Mouse (Mus musculus) monocyte, adult 59 days (primary cell): ENCODE data around the gene Spred3. TPM values are rescaled to one million over a fixed set of nuclear protein-coding genes. Genes with fewer than 3 reads are reported as not detected.

Source experiments
- total RNA-seq, 2 experiments: library from RNA; stranded (reverse); gene quantifications; one replicate each; pipeline ENCODE4 v1.2.4; 2023

The Spred3 gene
- 1 to 10 TPM; 2.9 to 3.6 TPM for total RNA-seq

GRCm38 (mm10) chr7:29170066-29170754 is at the start of gene Spred3, which contains the start of gene Ggn:
Gene Spred3 (minus strand): TSS chr7:29170411.
Gene Ggn (plus strand): TSS chr7:29170210.

DNA sequence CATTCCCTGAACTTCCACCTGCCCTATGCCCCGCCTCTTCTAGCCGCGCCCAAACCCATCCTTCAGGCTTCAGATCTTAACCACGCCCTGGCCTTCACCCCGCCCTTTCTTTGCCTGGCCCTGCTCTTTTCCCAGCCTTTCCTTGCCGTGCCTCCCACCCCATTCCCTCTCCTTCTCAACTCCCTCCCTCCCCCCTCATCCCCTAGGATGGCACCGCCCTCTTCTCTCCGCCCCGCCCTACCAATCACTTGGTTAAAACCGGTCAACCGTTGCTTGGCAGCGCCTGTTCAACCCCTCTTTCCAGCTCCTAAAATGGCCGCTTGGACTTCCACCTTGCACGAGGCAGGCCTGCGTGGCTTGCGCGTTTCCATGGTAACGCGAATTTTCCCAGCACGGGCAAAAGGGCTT is 43.5 kb upstream of the Spred3 start, which contains the start of gene Catsperg1:
Gene Catsperg1 (minus strand): TSS at position 361 of the 408 bp plus-strand sequence.

DNA sequence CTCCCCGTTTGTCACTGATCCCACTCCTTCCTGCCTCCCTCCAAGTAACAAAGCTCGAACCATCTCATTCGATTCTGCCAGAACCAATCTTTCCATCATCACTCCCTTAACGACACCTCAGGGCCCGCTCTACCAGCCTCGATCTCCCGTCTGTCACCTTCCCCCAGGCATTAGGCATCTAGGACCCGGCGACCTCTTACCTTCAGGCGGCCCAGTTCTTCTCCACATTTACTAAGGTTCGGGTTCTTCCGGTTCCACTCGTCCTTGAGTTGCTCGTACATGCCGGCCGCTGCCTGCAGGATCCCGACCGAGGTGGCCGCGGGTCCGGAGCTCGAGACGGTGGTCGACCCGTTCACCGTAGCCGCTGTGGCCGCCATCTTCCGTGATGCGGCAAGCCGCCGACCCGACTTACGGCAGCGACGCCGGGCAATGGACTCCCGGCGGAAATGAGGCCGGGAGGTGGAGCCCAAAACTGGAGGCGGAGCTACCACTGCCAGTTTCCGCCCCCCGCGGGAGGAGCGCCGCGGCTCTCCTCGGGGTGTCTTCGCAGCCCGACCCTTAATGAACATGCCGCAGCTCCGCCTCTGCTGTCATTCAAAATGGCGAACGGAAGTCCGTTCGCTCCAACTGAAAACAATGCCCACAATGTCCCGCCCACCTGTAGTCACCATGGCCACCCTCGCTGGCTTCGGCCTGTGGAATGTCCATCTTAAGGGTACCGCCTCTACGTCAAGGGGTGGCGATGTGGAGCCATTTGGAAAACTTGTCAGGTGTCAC is 10.1 kb upstream of the Spred3 start, which contains the start of gene Psmd8:
Gene Psmd8 (minus strand): TSS at position 625 of the 777 bp plus-strand sequence.

GRCm38 (mm10) chr7:29155838-29156782 is 14.1 kb downstream of the Spred3 start, which contains the start of gene Fam98c:
Gene Fam98c (minus strand): TSS chr7:29156234.

DNA sequence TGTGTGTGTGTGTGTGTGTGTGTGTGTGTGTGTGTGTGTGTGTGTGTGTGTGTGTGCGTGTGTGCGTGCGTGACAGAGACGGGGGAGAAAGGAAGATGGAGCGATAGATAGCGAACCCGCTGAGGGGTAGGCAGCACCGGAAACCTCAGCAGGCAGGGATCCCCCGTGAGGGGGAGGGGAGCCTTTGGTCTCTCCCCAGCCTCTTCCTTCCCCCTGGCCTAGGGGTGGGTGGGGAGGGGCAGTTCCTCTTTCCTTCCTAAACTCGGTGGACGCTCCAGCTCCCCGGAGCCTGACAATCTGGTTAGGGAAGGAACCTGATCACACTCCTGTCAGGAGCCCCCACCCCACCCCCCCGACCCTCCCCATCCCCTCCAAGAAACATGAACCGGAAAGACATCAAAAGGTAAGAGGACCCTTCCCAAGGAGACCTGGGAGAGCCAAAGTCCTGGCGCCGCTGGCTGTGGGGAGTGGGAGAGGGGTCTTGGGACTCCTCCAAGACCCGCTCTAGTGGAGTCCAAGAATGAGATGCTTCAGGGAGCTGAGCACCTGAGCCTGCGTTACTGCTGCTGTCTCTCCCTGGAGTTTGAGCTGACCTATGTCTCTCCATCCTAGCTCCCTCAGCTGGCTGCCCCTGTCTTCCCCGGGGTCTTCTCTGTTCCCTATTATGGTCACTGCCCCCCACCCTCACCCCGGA is 35.4 kb downstream of the Spred3 start, which contains the start of gene Rasgrp4:
Gene Rasgrp4 (plus strand): TSS at position 159 of the 694 bp plus-strand sequence.

DNA sequence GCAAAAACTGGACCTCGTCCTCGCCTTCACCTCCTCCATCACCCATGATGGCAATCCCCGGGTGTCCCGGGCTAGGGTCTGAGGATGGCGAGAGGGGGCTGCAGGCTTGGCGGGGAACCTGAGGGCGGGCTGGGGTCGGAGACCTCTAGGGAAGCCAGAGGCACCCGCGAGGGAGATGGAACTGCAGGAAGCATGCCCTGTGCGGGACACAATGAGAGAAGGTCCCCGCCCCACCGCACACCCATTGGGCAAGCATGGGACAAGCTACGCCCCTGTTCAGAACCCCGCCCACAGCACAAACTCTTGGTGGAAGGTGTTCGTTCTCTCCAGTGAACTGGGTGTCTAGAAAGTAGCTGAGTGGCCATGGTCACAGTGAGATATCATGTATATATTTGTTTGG is 45.2 kb downstream of the Spred3 start, which contains the start of gene Ryr1:
Gene Ryr1 (minus strand): TSS at position 210 of the 400 bp plus-strand sequence.

Other genes with a start within 250 kb of the Spred3 start
- 100 to 1,000 TPM; 108 to 133 TPM for gene Actn4, start 208.1 kb downstream of the Spred3 start, total RNA-seq
- gene Eif3k, start 188.5 kb downstream of the Spred3 start, total RNA-seq, result 100 to 1,000 TPM; 279 to 296 TPM
- gene Map4k1, start 188.4 kb downstream of the Spred3 start, total RNA-seq, result 10 to 100 TPM; 78.6 to 81.8 TPM
- gene Ryr1, start 45.2 kb downstream of the Spred3 start, total RNA-seq, result under 1 TPM; 0.47 to 0.79 TPM
- gene Rasgrp4, start 35.6 kb downstream of the Spred3 start, total RNA-seq, result 100 to 1,000 TPM; 193 to 206 TPM
- 10 to 100 TPM; 39.8 to 46.9 TPM for gene Fam98c, start 14.2 kb downstream of the Spred3 start, total RNA-seq
- gene Ggn, start 201 bp downstream of the Spred3 start, total RNA-seq, result 1 to 10 TPM in 1 of 2 experiments, under 1 TPM in 1; 0.50 to 1.2 TPM
- 100 to 1,000 TPM; 279 to 291 TPM for gene Psmd8, start 10.3 kb upstream of the Spred3 start, total RNA-seq
- gene Catsperg1, start 43.6 kb upstream of the Spred3 start, total RNA-seq, result 1 to 10 TPM; 4.6 to 5.2 TPM
- 10 to 100 TPM; 20.8 to 22.4 TPM for gene Kcnk6, start 62.1 kb upstream of the Spred3 start, total RNA-seq
- 10 to 100 TPM; 23.0 to 28.2 TPM for gene Yif1b, start 67.9 kb upstream of the Spred3 start, total RNA-seq
- gene 2200002D01Rik, start 78.1 kb upstream of the Spred3 start, total RNA-seq, result under 1 TPM in 1 of 2 experiments, not detected in 1; 0.45 TPM
- gene Spint2, start 111.5 kb upstream of the Spred3 start, total RNA-seq, result 1 to 10 TPM; 2.2 to 4.7 TPM
- gene Ppp1r14a, start 118.9 kb upstream of the Spred3 start, total RNA-seq, result not detected
- gene Dpf1, start 133.5 kb upstream of the Spred3 start, total RNA-seq, result not detected